Mouse (Mus musculus): Measurements from ENCODE around the gene Cse1l.
A peak's percentile ranks its signal among the peaks of the same experiment; 100 is the strongest.

The Cse1l gene

GRCm38 (mm10) chr2:166905711-166906522 is at the start of gene Cse1l:
Gene Cse1l, plus strand, starts transcription at chr2:166906040.
- DNase-seq (ENCODE audit: low spot score) = peak; percentile 92

- no peak for DNase-seq (ENCODE audit: low spot score)
Observed at GRCm38 (mm10) chr2:166856366-166856765, 49.5 kb upstream of the Cse1l start.

GRCm38 (mm10) chr2:166857118-166857517 is 48.7 kb upstream of the Cse1l start:
- no peak for DNase-seq (ENCODE audit: low spot score)

GRCm38 (mm10) chr2:166859214-166859613 is 46.6 kb upstream of the Cse1l start:
- DNase-seq (ENCODE audit: low spot score) = no peak

GRCm38 (mm10) chr2:166862505-166862904 is 43.3 kb upstream of the Cse1l start:
- no peak for DNase-seq (ENCODE audit: low spot score)

- DNase-seq (ENCODE audit: low spot score) = no peak
Observed at GRCm38 (mm10) chr2:166865476-166865875, 40.4 kb upstream of the Cse1l start.

- no peak for DNase-seq (ENCODE audit: low spot score)
Observed at GRCm38 (mm10) chr2:166870271-166870865, 35.5 kb upstream of the Cse1l start.

GRCm38 (mm10) chr2:166870899-166871298 is 34.9 kb upstream of the Cse1l start:
- no peak for DNase-seq (ENCODE audit: low spot score)

GRCm38 (mm10) chr2:166874675-166875280 is 31.1 kb upstream of the Cse1l start:
- DNase-seq (ENCODE audit: low spot score) = no peak

- DNase-seq (ENCODE audit: low spot score) = no peak
Observed at GRCm38 (mm10) chr2:166875561-166875960, 30.3 kb upstream of the Cse1l start.

GRCm38 (mm10) chr2:166876331-166876730 is 29.5 kb upstream of the Cse1l start:
- no peak for DNase-seq (ENCODE audit: low spot score)

GRCm38 (mm10) chr2:166885066-166885465 is 20.8 kb upstream of the Cse1l start:
- DNase-seq (ENCODE audit: low spot score) = no peak

- DNase-seq (ENCODE audit: low spot score) = no peak
Observed at GRCm38 (mm10) chr2:166885619-166886018, 20.2 kb upstream of the Cse1l start.

GRCm38 (mm10) chr2:166886231-166886630 is 19.6 kb upstream of the Cse1l start:
- no peak for DNase-seq (ENCODE audit: low spot score)

GRCm38 (mm10) chr2:166887816-166888215 is 18.0 kb upstream of the Cse1l start:
- DNase-seq (ENCODE audit: low spot score) = no peak

GRCm38 (mm10) chr2:166891366-166891880 is 14.4 kb upstream of the Cse1l start:
- DNase-seq (ENCODE audit: low spot score) = no peak

GRCm38 (mm10) chr2:166892158-166892680 is 13.6 kb upstream of the Cse1l start:
- no peak for DNase-seq (ENCODE audit: low spot score)

GRCm38 (mm10) chr2:166893036-166893435 is 12.8 kb upstream of the Cse1l start:
- DNase-seq (ENCODE audit: low spot score) = no peak

- DNase-seq (ENCODE audit: low spot score) = no peak
Observed at GRCm38 (mm10) chr2:166896368-166896767, 9.5 kb upstream of the Cse1l start.

- DNase-seq (ENCODE audit: low spot score) = no peak
Observed at GRCm38 (mm10) chr2:166896974-166897373, 8.9 kb upstream of the Cse1l start.

- DNase-seq (ENCODE audit: low spot score) = no peak
Observed at GRCm38 (mm10) chr2:166899161-166899560, 6.7 kb upstream of the Cse1l start.

GRCm38 (mm10) chr2:166899746-166900145 is 6.1 kb upstream of the Cse1l start:
- DNase-seq (ENCODE audit: low spot score) = no peak

Data from layer of hippocampus, adult 9-10 months (tissue).